Mouse (Mus musculus): ENCODE data around the gene Ctxn1. TPM values are rescaled to one million over a fixed set of nuclear protein-coding genes. Genes with fewer than 3 reads are reported as not detected.

Gene Ctxn1
- total and polyA plus RNA-seq, 2 experiments from 2014 or later: 78.5 to 250 TPM

GRCm38 (mm10) chr8:4275275-4276110 is 16.4 kb upstream of the Ctxn1 start, which contains the start of gene Timm44:
Timm44 (minus strand) TSS chr8:4275913.
- TF ChIP-seq CTCF (IDR thresholded peaks at IDR 0.05): no peak
- Histone ChIP-seq H3K4me1 (ENCODE audit: insufficient read depth, low read length) (peaks cover 6% of the 10 kb centered on the region), H3K9me3 (ENCODE audit: low read length) (no peaks in the 10 kb centered on the region), H3K4me3 (ENCODE audit: low read depth, low read length) (peak within 1 kb of the TSS; percentile 76), H3K36me3 (ENCODE audit: insufficient read depth, low read length) (0 out of 2 replicates have a peak, but pooled peaks cover 9% of the 10 kb centered on the region), H3K9ac (replicated peaks; ENCODE audit: low read length, poor library complexity, severe bottlenecking) (peak within 1 kb of the TSS; percentile 75), H3K4me2 (ENCODE audit: low read depth, low read length, poor library complexity, severe bottlenecking) (peak within 1 kb of the TSS; percentile 77), H3K27me3 (ENCODE audit: insufficient read depth, low read length) (no peaks in the 10 kb centered on the region), H3K27ac (ENCODE audit: low read depth, low read length) (peak within 1 kb of the TSS; percentile 82)
- DNase-seq (ENCODE audit: low spot score) (peak; percentile 98), ATAC-seq (ENCODE audit: low FRiP score) (peak; percentile 98)
- under 1% methylated on average over 39 of the region's 39 CpGs for WGBS

- no peak for TF ChIP-seq CTCF (IDR thresholded peaks at IDR 0.05)
- H3K9ac ChIP-seq (replicated peaks; ENCODE audit: low read length, poor library complexity, severe bottlenecking): no peak overlapping the region
- no peak overlapping the region for H3K4me3 ChIP-seq (ENCODE audit: low read depth, low read length)
- no peaks in the 10 kb centered on the region; the same call in 1 of the 2 replicates for H3K4me1 ChIP-seq (ENCODE audit: insufficient read depth, low read length)
- ATAC-seq (ENCODE audit: low FRiP score) (no peak), DNase-seq (ENCODE audit: low spot score) (no peak)
- no peak overlapping the region for H3K4me2 ChIP-seq (ENCODE audit: low read depth, low read length, poor library complexity, severe bottlenecking)
- H3K27me3 ChIP-seq (ENCODE audit: insufficient read depth, low read length): no peaks in the 10 kb centered on the region
- H3K27ac ChIP-seq (ENCODE audit: low read depth, low read length): no peak overlapping the region
- WGBS: 94% methylated on average over 6 of the region's 6 CpGs
- H3K9me3 ChIP-seq (ENCODE audit: low read length): no peaks in the 10 kb centered on the region
- H3K36me3 ChIP-seq (ENCODE audit: insufficient read depth, low read length): peaks cover 61% of the 10 kb centered on the region
These were observed 10.5 kb upstream of the Ctxn1 start for GRCm38 (mm10) chr8:4269609-4270008.

DNA sequence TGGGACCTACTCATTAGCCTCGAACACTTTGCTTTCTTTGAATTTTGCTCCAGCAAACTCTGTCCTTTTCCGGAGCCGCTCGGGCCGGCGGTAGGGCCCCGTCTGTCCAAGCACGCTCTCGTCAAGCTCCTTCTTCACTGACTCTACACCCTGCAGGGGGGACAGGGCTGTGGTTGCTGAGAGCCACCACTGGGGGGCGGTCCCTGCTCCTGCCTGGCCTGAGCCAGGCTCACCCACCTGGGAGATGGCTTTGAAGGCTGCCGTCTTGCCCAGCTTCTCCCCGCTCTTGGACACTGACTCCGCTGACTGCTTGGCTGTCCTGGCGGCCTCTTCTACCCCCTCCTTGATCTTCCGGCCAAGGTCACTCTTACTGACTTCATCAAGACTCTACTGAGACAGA is 8.6 kb upstream of the Ctxn1 start:
- H3K9me3 ChIP-seq (ENCODE audit: low read length): no peaks in the 10 kb centered on the region
- WGBS: 72% methylated on average over 15 of the region's 15 CpGs
- DNase-seq (ENCODE audit: low spot score) (no peak), ATAC-seq (ENCODE audit: low FRiP score) (no peak)
- H3K36me3 ChIP-seq (ENCODE audit: insufficient read depth, low read length): peaks cover 72% of the 10 kb centered on the region
- no peak overlapping the region for H3K9ac ChIP-seq (replicated peaks; ENCODE audit: low read length, poor library complexity, severe bottlenecking)
- no peak overlapping the region for H3K4me3 ChIP-seq (ENCODE audit: low read depth, low read length)
- no peak overlapping the region for H3K27ac ChIP-seq (ENCODE audit: low read depth, low read length)
- TF ChIP-seq CTCF (IDR thresholded peaks at IDR 0.05): peak; percentile 55
- no peaks in the 10 kb centered on the region for H3K27me3 ChIP-seq (ENCODE audit: insufficient read depth, low read length)
- H3K4me1 ChIP-seq (ENCODE audit: insufficient read depth, low read length): no peaks in the 10 kb centered on the region
- H3K4me2 ChIP-seq (ENCODE audit: low read depth, low read length, poor library complexity, severe bottlenecking): no peak overlapping the region

DNA sequence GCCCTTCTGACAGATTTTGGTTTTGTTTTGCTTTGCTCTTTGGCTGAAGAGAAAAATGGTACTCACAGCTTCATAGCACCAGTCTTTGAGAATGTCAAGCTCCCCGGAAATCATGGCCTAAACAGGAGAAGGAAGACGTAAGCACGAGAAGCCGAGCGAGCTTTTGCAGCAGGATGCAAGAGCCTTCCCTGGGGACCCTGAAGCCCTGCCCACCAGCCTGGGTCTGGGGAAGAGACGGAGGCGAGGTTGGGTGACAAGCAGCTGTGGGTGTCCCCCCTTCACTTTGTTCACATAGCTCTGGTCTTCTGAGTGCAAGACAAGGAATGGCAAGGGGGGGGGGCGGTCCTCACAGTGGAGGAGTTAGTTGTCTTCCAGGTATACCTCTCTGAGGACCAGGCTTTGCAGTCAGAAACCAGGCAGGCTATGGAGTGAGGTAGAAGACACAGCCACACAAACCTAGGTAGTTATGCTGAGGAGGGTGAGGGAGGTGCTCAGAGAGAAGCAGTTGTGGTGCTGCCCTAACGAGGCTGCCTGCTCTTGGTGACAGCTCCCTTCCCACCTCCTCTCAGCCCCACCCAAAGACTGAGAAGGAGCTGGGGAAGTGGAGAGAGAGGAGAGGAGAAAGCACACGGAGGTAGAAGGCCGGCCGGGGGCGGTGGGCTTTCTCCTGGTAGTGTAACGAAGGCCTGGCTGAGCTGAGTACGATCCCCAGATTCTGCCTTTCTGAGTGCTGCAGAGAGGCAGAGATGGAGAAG is 6.3 kb upstream of the Ctxn1 start:
- Histone ChIP-seq H3K4me1 (ENCODE audit: insufficient read depth, low read length) (no peaks in the 10 kb centered on the region), H3K36me3 (ENCODE audit: insufficient read depth, low read length) (peaks cover 81% of the 10 kb centered on the region)
- whole genome bisulfite sequencing: 93% methylated on average over 15 of the region's 15 CpGs

GRCm38 (mm10) chr8:4263105-4263791 is 4.2 kb upstream of the Ctxn1 start:
- ATAC-seq (ENCODE audit: low FRiP score) (no peak), DNase-seq (ENCODE audit: low spot score) (no peak)
- H3K4me2 ChIP-seq (ENCODE audit: low read depth, low read length, poor library complexity, severe bottlenecking): no peak overlapping the region
- no peaks in the 10 kb centered on the region for H3K27me3 ChIP-seq (ENCODE audit: insufficient read depth, low read length)
- no peak for TF ChIP-seq CTCF (IDR thresholded peaks at IDR 0.05)
- no peak overlapping the region for H3K9ac ChIP-seq (replicated peaks; ENCODE audit: low read length, poor library complexity, severe bottlenecking)
- H3K27ac ChIP-seq (ENCODE audit: low read depth, low read length): no peak overlapping the region
- no peaks in the 10 kb centered on the region for H3K9me3 ChIP-seq (ENCODE audit: low read length)
- WGBS: 91% methylated on average over 8 of the region's 8 CpGs
- no peak overlapping the region for H3K4me3 ChIP-seq (ENCODE audit: low read depth, low read length)
- H3K36me3 ChIP-seq (ENCODE audit: insufficient read depth, low read length): peaks cover 70% of the 10 kb centered on the region
- no peaks in the 10 kb centered on the region for H3K4me1 ChIP-seq (ENCODE audit: insufficient read depth, low read length)

More for the DNA sequence above, 6.3 kb upstream of the Ctxn1 start:
- Histone ChIP-seq H3K9me3 (ENCODE audit: low read length) (no peaks in the 10 kb centered on the region), H3K9ac (replicated peaks; ENCODE audit: low read length, poor library complexity, severe bottlenecking) (no peak overlapping the region), H3K4me3 (ENCODE audit: low read depth, low read length) (no peak overlapping the region), H3K27me3 (ENCODE audit: insufficient read depth, low read length) (no peaks in the 10 kb centered on the region), H3K27ac (ENCODE audit: low read depth, low read length) (no peak overlapping the region), H3K4me2 (ENCODE audit: low read depth, low read length, poor library complexity, severe bottlenecking) (no peak overlapping the region)
- DNase-seq (ENCODE audit: low spot score): no peak
- ATAC-seq (ENCODE audit: low FRiP score): no peak
- TF ChIP-seq CTCF (IDR thresholded peaks at IDR 0.05): no peak

All from midbrain, postnatal 0 days (tissue).